Mouse (Mus musculus) myocyte (in vitro differentiated cells): ENCODE results near the gene Nhlrc4. TPM values are rescaled to one million over a fixed set of nuclear protein-coding genes. Genes with fewer than 3 reads are reported as not detected.

Experiments
- H3K27me3 ChIP-seq: one replicate; pipeline ENCODE4 v1.6.1; 2011; ENCODE audit not compliant: control insufficient read depth, insufficient read depth, insufficient read length
- H3K36me3 ChIP-seq: one replicate; pipeline ENCODE4 v1.6.1; 2011; ENCODE audit not compliant: control insufficient read depth, insufficient read depth
- H3K4me2 ChIP-seq: one replicate; pipeline ENCODE4 v1.6.1; 2011; ENCODE audit warnings: low read depth, control low read depth
- H3K4me3 ChIP-seq: one replicate; pipeline ENCODE4 v1.5.1; 2011; ENCODE audit warnings: mild to moderate bottlenecking, control low read depth, moderate library complexity
- H3K79me2 ChIP-seq: one replicate; pipeline ENCODE4 v1.6.1; 2011; ENCODE audit not compliant: control insufficient read depth, insufficient read depth
- H3ac ChIP-seq: one replicate; pipeline ENCODE4 v1.6.1; 2011; ENCODE audit not compliant: control insufficient read depth, insufficient read length
- CEBPB ChIP-seq: IDR thresholded peaks from 2 replicates; pipeline ENCODE4 v1.6.1; 2011; ENCODE audit warnings: mild to moderate bottlenecking, moderate library complexity; ENCODE audit not compliant: poor library complexity, insufficient read depth, severe bottlenecking
- E2F4 ChIP-seq: IDR thresholded peaks from one replicate; pipeline ENCODE4 v1.6.1; 2011; ENCODE audit warnings: mild to moderate bottlenecking, control low read depth, moderate library complexity; ENCODE audit not compliant: insufficient read depth
- MAX ChIP-seq: IDR thresholded peaks from one replicate; pipeline ENCODE4 v1.6.1; 2011; ENCODE audit warnings: low read depth, mild to moderate bottlenecking, control low read depth
- MYOD1 ChIP-seq, 3 experiments: IDR thresholded peaks; one replicate each; pipeline ENCODE4 v1.6.1; 2011; ENCODE audit warnings: control low read depth in 2 of 3, low read depth in 2 of 3, mild to moderate bottlenecking in 2 of 3, moderate library complexity in 1 of 3; ENCODE audit not compliant: insufficient read length in 2 of 3, control insufficient read depth in 1 of 3
- MYOG ChIP-seq, 3 experiments: IDR thresholded peaks; one replicate each; pipeline ENCODE4 v1.6.1; 2011; ENCODE audit warnings: control low read depth in 2 of 3, low read depth in 2 of 3, mild to moderate bottlenecking in 2 of 3; ENCODE audit not compliant: insufficient read length in 2 of 3, control insufficient read depth in 1 of 3, insufficient read depth in 1 of 3
- POLR2A ChIP-seq: IDR thresholded peaks from one replicate; pipeline ENCODE4 v1.6.1; 2011; ENCODE audit warnings: low read depth, mild to moderate bottlenecking, control low read depth, moderate library complexity; ENCODE audit not compliant: insufficient read length
- POLR2AphosphoS2 ChIP-seq: IDR thresholded peaks from one replicate; pipeline ENCODE4 v1.6.1; 2011; ENCODE audit warnings: low read depth, control low read depth; ENCODE audit not compliant: insufficient read length
- REST ChIP-seq: IDR thresholded peaks from one replicate; pipeline ENCODE4 v1.6.1; 2011; ENCODE audit warnings: mild to moderate bottlenecking, control low read depth, moderate library complexity; ENCODE audit not compliant: insufficient read depth, insufficient read length
- SRF ChIP-seq: IDR thresholded peaks from one replicate; pipeline ENCODE4 v1.6.1; 2011; ENCODE audit warnings: low read depth; ENCODE audit not compliant: control insufficient read depth, insufficient read length
- TCF12 ChIP-seq: IDR thresholded peaks from one replicate; pipeline ENCODE4 v1.6.1; 2011; ENCODE audit warnings: mild to moderate bottlenecking, control low read depth; ENCODE audit not compliant: poor library complexity, insufficient read depth, severe bottlenecking
- TCF3 ChIP-seq: IDR thresholded peaks from one replicate; pipeline ENCODE4 v1.6.1; 2011; ENCODE audit warnings: low read depth, control low read depth; ENCODE audit not compliant: insufficient read length
- USF1 ChIP-seq: IDR thresholded peaks from one replicate; pipeline ENCODE4 v1.6.1; 2011; ENCODE audit warnings: low read depth, mild to moderate bottlenecking, control low read depth, moderate library complexity
- polyA plus RNA-seq: library from polyadenylated mRNA; unstranded; fragments of >200 nt; fragmentation: generic; extraction: Trizol; gene quantifications from one replicate; pipeline ENCODE4 v1.2.1, GENCODE M21; 2012; ENCODE audit warnings: missing spikeins

Nhlrc4 gene
- polyA plus RNA-seq, 1 experiment, result 0.17 TPM

DNA sequence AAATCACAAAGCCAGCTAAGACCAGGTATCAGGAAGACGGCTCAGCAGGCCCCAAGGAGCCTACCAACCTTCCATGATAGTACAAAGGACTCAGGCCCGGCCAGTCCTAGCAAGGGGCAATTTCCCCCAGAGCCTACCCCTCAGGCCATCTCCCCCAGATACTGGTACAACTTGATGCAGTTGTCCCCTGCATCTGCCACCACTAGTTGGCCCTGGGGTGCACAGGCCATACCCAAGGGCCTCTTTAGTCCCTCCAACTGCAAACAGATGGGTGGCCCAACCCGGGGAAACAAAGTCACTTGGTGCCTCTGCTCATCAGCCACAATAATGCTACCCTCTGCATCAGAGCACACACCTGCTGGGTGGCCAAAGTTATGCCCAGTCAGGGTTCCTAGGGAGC is 1.5 kb downstream of the Nhlrc4 start:
- no peak overlapping the region for H3K4me3 ChIP-seq
- H3K27me3 ChIP-seq, result peaks cover 18% of the 10 kb centered on the region
- no peak overlapping the region for H3K4me2 ChIP-seq
- H3ac ChIP-seq, result no peak overlapping the region
- peaks cover 12% of the 10 kb centered on the region for H3K79me2 ChIP-seq
- TF ChIP-seq CEBPB (no peak), MYOD1 (IDR thresholded peaks at IDR 0.05; ENCODE audit: control insufficient read depth in 1 of 3, insufficient read length in 2 of 3, low read depth in 2 of 3) (no peak)
- no peaks in the 10 kb centered on the region for H3K36me3 ChIP-seq

DNA sequence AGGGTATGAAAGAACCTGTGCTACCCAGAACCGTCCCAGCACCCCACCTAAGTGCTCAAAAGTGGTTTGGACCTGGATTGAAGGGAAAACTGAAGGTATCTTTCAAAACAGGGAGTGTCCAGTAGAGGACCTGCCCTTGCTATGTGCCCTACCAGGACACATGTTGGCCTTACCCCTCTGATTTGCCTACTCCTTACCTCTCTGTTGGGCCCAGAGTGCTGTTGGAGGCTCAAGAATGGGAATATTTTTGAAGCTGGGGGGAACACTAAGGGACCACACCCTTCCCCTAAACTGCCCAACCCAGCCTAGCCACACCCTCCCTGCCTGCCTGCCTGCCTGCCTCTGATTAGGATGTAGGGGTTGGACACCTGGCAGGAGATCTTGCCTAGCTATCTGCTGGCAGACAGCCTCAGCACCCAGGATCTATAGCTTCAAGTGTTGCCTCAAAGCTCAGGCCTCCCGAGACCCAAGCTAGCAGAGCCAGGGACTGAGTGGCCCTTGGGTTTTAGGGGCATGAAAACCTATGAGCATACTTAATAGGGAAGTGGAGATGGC is 2.1 kb downstream of the Nhlrc4 start:
- peak overlapping the region; percentile 59 for H3K4me3 ChIP-seq

DNA sequence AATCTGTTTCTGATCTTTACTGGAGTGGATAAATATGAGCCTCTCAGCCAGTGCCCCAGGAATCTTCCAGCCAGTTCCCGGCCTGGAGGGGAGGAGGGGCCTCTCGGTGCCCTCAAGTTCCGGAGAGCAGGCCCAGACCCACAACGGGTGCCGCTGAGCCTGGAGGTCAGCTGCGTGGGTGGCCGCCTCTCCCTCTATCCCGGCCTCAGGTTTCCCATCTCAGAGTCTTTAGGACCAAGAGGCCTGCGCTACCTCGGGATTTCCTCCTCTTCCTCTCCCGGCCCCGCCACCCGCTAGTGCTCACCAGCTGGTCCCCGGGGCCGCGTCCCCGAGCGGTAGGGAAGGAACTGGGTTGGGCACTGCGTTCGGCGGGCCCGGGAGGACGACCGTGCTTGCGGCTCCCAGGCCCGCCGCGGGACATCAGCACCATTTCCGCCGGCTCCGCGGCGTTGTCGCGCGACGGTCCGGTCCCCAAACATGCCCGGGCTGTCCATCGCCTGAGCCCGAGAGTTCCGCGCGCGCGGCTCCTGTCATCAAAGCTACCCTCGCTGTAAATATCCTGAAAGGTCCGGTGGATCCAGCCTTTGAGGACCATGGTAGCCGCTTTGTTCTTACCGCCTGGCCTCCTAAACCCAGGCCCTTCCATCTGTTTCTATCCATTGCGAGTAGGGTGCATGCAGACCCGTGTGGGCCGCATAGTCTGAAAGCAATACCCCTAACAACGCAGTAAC is 3.1 kb downstream of the Nhlrc4 start:
- H3K4me3 ChIP-seq, result peak overlapping the region; percentile 59
- H3K36me3 ChIP-seq, result no peaks in the 10 kb centered on the region
- peaks cover 8% of the 10 kb centered on the region for H3K27me3 ChIP-seq
- peak overlapping the region; percentile 95 for H3K4me2 ChIP-seq
- peaks cover 12% of the 10 kb centered on the region for H3K79me2 ChIP-seq
- peak overlapping the region; percentile 81 for H3ac ChIP-seq
- TF ChIP-seq TCF12 (no peak), USF1 (no peak), E2F4 (peak; percentile 35), POLR2AphosphoS2 (peak; percentile 91), REST (no peak), MAX (no peak), MYOD1 (IDR thresholded peaks at IDR 0.05; ENCODE audit: control insufficient read depth in 1 of 3, insufficient read length in 2 of 3, low read depth in 2 of 3) (peak in 2 of 3 experiments; percentile 6 to 37), POLR2A (peak; percentile 87), TCF3 (no peak), MYOG (IDR thresholded peaks at IDR 0.05; ENCODE audit: control insufficient read depth in 1 of 3, insufficient read depth in 1 of 3, insufficient read length in 2 of 3, low read depth in 2 of 3) (peak in 2 of 3 experiments; percentile 42 to 55)

More for the DNA sequence above, 2.1 kb downstream of the Nhlrc4 start:
- H3K27me3 ChIP-seq, result peaks cover 13% of the 10 kb centered on the region
- no peak for TF ChIP-seq TCF3
- TF ChIP-seq E2F4, result no peak
- TF ChIP-seq MYOG (IDR thresholded peaks at IDR 0.05; ENCODE audit: control insufficient read depth in 1 of 3, insufficient read depth in 1 of 3, insufficient read length in 2 of 3, low read depth in 2 of 3), result no peak
- TF ChIP-seq MAX, result no peak
- TF ChIP-seq TCF12, result no peak
- no peak for TF ChIP-seq CEBPB
- TF ChIP-seq SRF, result no peak
- peak overlapping the region; percentile 85 for H3K4me2 ChIP-seq
- no peak overlapping the region for H3ac ChIP-seq
- no peaks in the 10 kb centered on the region for H3K36me3 ChIP-seq
- peaks cover 12% of the 10 kb centered on the region for H3K79me2 ChIP-seq

DNA sequence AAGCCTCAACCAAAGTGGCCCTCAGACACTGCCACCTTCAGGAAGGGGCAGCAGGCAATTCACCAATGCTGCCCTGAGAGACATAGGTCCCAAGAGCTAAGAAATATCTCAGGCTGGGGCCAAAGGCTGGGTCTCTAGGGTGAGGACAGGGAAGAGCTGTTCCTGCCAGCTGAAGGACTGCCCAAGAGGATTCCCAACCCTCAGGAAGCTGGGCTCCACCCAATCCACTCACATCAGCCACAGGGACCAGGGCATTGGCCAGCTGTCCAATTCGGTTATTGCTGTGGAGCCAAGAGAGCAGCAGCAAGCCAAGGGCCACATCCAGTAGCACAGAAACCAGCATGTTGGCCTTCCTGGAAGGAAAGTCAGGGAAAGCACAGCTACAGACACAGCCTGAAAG is 10.2 kb downstream of the Nhlrc4 start:
- Histone ChIP-seq H3K27me3 (no peaks in the 10 kb centered on the region), H3K79me2 (no peaks in the 10 kb centered on the region), H3K36me3 (peaks cover 21% of the 10 kb centered on the region), H3K4me3 (no peak overlapping the region), H3K4me2 (no peak overlapping the region), H3ac (no peak overlapping the region)
- no peak for TF ChIP-seq E2F4
- TF ChIP-seq POLR2AphosphoS2, result no peak
- TF ChIP-seq MYOD1 (IDR thresholded peaks at IDR 0.05; ENCODE audit: control insufficient read depth in 1 of 3, insufficient read length in 2 of 3, low read depth in 2 of 3), result no peak
- no peak for TF ChIP-seq REST
- no peak for TF ChIP-seq POLR2A
- TF ChIP-seq TCF3, result no peak
- no peak for TF ChIP-seq USF1
- TF ChIP-seq MAX, result no peak

DNA sequence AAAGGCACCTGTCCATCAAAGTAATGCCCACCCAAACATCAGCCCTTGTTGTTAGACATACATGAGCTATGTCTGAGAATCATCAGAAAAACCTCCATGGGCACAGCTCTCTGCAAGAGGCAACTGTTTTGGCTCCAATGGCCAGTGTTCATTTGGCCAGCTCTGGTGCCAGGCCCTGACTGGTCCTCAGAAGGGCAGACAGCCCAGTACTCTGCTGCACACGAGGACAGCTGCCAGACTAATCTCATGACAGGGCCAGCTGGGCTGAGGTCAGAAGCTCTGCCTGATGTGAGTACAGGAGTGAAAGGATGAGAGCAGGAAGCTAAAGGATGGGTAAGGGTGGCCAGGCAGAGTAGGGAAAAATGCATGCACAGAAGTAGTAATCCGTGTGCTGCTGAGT is 19.4 kb downstream of the Nhlrc4 start:
- no peaks in the 10 kb centered on the region for H3K27me3 ChIP-seq
- H3K36me3 ChIP-seq, result peaks cover 11% of the 10 kb centered on the region
- no peaks in the 10 kb centered on the region for H3K79me2 ChIP-seq
- no peak overlapping the region for H3ac ChIP-seq
- no peak overlapping the region for H3K4me2 ChIP-seq
- peak; percentile 71 for TF ChIP-seq TCF3
- TF ChIP-seq TCF12, result peak; percentile 55
- peak; percentile 82 to 93 (median 84) for TF ChIP-seq MYOG (IDR thresholded peaks at IDR 0.05; ENCODE audit: control insufficient read depth in 1 of 3, insufficient read depth in 1 of 3, insufficient read length in 2 of 3, low read depth in 2 of 3)
- TF ChIP-seq MAX, result no peak
- no peak for TF ChIP-seq E2F4
- TF ChIP-seq POLR2AphosphoS2, result no peak
- TF ChIP-seq USF1, result no peak
- peak; percentile 92 to 97 (median 94) for TF ChIP-seq MYOD1 (IDR thresholded peaks at IDR 0.05; ENCODE audit: control insufficient read depth in 1 of 3, insufficient read length in 2 of 3, low read depth in 2 of 3)
- peak; percentile 17 for TF ChIP-seq SRF
- no peak overlapping the region for H3K4me3 ChIP-seq
